Mouse (Mus musculus): ENCODE measurements around the gene Olfr809. TPM values are rescaled to one million over a fixed set of nuclear protein-coding genes. Genes with fewer than 3 reads are reported as not detected.

Olfr809 gene
- not detected in 2 replicates for polyA plus RNA-seq (2015; fragmentation: Nextera tagmentation; extraction: Ambion mirVana)

DNA sequence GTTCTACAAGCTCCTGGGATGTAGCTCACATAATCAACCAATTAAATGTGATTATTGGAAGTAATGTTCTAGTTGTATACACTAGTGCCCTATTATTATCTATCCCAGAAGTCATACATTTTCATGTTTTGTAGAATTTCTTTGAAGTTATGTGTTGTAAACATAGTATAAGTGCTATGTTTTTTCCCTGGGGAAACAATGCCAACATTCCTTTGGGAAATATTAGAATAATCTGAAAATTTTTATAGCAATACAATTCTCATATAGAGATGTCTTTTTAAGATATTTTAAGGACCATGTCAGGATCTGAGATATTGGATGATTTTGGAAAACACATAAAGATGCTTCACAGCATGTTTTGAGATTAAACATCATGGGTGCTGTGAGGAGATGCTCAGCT is at the start of gene Olfr809:
Gene Olfr809 (plus strand): TSS at position 301 of the 400 bp plus-strand sequence.
- H3K27me3 ChIP-seq (replicated peaks; ENCODE audit: control insufficient read depth, insufficient read depth, low read length), result no peaks in the 10 kb centered on the region
- H3K9ac ChIP-seq (replicated peaks; ENCODE audit: low read depth, low read length), result no peak within 1 kb of the TSS
- H3K36me3 ChIP-seq (ENCODE audit: control insufficient read depth, insufficient read depth), result no peaks in the 10 kb centered on the region
- H3K4me2 ChIP-seq (ENCODE audit: low read length), result no peak within 1 kb of the TSS
- no peak within 1 kb of the TSS for H3K4me3 ChIP-seq (replicated peaks; ENCODE audit: low read length)
- no peak for ATAC-seq
- no peaks in the 10 kb centered on the region for H3K4me1 ChIP-seq (replicated peaks; ENCODE audit: control insufficient read depth, insufficient read depth, low read length)
- no peak within 1 kb of the TSS for H3K27ac ChIP-seq (ENCODE audit: low read length)
- H3K9me3 ChIP-seq (ENCODE audit: control insufficient read depth, low read length), result no peaks in the 10 kb centered on the region

DNA sequence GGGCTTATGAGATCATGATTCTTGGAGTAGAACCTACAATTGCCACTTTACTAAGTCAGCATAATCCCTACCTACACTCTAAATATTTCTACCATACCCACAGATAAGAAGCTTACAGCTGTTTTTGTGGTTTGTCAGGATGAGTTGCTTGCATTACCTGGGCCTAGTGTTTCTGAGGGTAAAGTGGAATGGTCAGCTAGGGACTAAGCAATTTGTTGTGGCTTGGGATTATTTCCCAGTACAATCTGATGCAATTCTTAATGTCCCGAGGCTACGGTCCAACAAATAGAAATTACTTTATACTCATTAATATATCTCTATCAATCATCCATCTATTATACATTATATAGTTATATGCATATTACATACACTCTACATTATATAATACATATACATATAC is 45.2 kb upstream of the Olfr809 start, which contains the start of gene Olfr805:
Gene Olfr805 (minus strand): TSS at position 101 of the 400 bp plus-strand sequence.
- no peaks in the 10 kb centered on the region for H3K9me3 ChIP-seq (ENCODE audit: control insufficient read depth, low read length)
- ATAC-seq, result no peak
- H3K27ac ChIP-seq (ENCODE audit: low read length), result no peak within 1 kb of the TSS
- no peaks in the 10 kb centered on the region for H3K4me1 ChIP-seq (replicated peaks; ENCODE audit: control insufficient read depth, insufficient read depth, low read length)
- no peak within 1 kb of the TSS for H3K4me3 ChIP-seq (replicated peaks; ENCODE audit: low read length)
- H3K27me3 ChIP-seq (replicated peaks; ENCODE audit: control insufficient read depth, insufficient read depth, low read length), result no peaks in the 10 kb centered on the region
- 97% methylated on average over 2 of the region's 2 CpGs for WGBS
- no peak within 1 kb of the TSS for H3K4me2 ChIP-seq (ENCODE audit: low read length)
- no peak within 1 kb of the TSS for H3K9ac ChIP-seq (replicated peaks; ENCODE audit: low read depth, low read length)
- H3K36me3 ChIP-seq (ENCODE audit: control insufficient read depth, insufficient read depth), result no peaks in the 10 kb centered on the region

DNA sequence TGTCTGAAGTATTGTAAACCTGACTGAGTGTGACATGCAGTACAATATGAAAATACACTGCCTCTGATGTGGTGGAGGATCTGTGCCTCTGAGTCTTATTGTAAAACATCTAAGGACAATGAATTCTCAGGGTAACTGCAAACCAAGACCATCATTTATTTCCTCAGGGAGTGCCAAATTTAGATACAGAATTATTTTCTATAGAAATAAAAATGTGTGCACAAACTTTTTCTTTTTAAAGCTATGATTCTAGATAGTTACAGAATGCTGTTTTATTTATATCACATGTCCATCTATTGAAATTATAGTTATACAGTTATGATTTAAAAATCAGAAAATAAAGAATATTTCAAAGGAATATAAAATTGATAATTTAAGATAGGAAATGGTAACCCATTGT is 32.6 kb upstream of the Olfr809 start, which contains the start of gene Olfr806:
Gene Olfr806 (minus strand): TSS at position 101 of the 400 bp plus-strand sequence.
- H3K4me3 ChIP-seq (replicated peaks; ENCODE audit: low read length), result no peak within 1 kb of the TSS
- no peak within 1 kb of the TSS for H3K9ac ChIP-seq (replicated peaks; ENCODE audit: low read depth, low read length)
- H3K4me2 ChIP-seq (ENCODE audit: low read length), result no peak within 1 kb of the TSS
- H3K36me3 ChIP-seq (ENCODE audit: control insufficient read depth, insufficient read depth), result no peaks in the 10 kb centered on the region
- H3K27me3 ChIP-seq (replicated peaks; ENCODE audit: control insufficient read depth, insufficient read depth, low read length), result no peaks in the 10 kb centered on the region
- H3K4me1 ChIP-seq (replicated peaks; ENCODE audit: control insufficient read depth, insufficient read depth, low read length), result no peaks in the 10 kb centered on the region
- H3K9me3 ChIP-seq (ENCODE audit: control insufficient read depth, low read length), result no peaks in the 10 kb centered on the region
- ATAC-seq, result no peak
- no peak within 1 kb of the TSS for H3K27ac ChIP-seq (ENCODE audit: low read length)

DNA sequence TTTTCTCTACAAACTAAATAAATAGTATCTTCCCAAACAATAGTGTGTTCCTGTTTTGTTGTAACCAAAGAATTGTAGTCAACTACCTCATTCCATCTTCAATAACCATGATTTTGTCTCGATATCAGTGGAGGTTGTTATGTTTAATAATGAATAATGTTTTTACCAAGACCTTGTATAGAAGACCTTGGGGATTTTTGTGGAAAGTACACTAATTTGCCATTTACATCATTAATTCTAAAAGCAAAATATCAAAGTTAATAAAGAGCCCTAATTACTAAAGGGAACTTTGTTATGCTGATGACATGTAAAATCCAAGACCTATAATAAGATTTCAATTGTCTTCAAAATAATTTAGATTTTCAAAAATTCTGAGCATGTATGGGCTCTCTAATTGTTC is 16.7 kb upstream of the Olfr809 start, which contains the start of gene Olfr807:
Gene Olfr807 (minus strand): TSS at position 101 of the 400 bp plus-strand sequence.
- no peak within 1 kb of the TSS for H3K27ac ChIP-seq (ENCODE audit: low read length)
- H3K4me1 ChIP-seq (replicated peaks; ENCODE audit: control insufficient read depth, insufficient read depth, low read length), result no peaks in the 10 kb centered on the region
- no peaks in the 10 kb centered on the region for H3K36me3 ChIP-seq (ENCODE audit: control insufficient read depth, insufficient read depth)
- H3K4me2 ChIP-seq (ENCODE audit: low read length), result no peak within 1 kb of the TSS
- 87% methylated on average over 1 of the region's 1 CpGs for WGBS
- H3K9me3 ChIP-seq (ENCODE audit: control insufficient read depth, low read length), result no peaks in the 10 kb centered on the region
- H3K4me3 ChIP-seq (replicated peaks; ENCODE audit: low read length), result no peak within 1 kb of the TSS
- H3K27me3 ChIP-seq (replicated peaks; ENCODE audit: control insufficient read depth, insufficient read depth, low read length), result no peaks in the 10 kb centered on the region
- no peak within 1 kb of the TSS for H3K9ac ChIP-seq (replicated peaks; ENCODE audit: low read depth, low read length)
- ATAC-seq, result no peak

DNA sequence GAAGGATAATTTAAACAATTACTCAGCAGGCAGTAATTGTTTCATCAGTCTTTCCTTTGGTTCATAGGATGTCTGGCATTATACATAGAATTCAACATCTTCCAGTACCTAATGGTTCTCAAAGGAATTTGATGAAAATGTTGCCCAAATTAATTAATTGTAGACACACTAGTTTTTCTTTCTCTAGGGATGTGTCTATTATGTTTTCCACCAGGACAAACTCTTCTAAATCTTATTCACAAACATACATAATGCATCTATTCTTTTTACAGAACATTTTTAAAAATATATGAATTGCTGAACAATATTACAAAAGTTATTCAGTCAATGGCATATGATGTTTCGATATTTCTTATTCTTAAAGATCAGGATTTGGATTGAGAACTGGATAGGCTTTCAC is 9.3 kb upstream of the Olfr809 start, which contains the start of gene Olfr808:
Gene Olfr808 (plus strand): TSS at position 301 of the 400 bp plus-strand sequence.
- H3K4me3 ChIP-seq (replicated peaks; ENCODE audit: low read length), result no peak within 1 kb of the TSS
- H3K27me3 ChIP-seq (replicated peaks; ENCODE audit: control insufficient read depth, insufficient read depth, low read length), result no peaks in the 10 kb centered on the region
- no peaks in the 10 kb centered on the region for H3K4me1 ChIP-seq (replicated peaks; ENCODE audit: control insufficient read depth, insufficient read depth, low read length)
- no peak within 1 kb of the TSS for H3K9ac ChIP-seq (replicated peaks; ENCODE audit: low read depth, low read length)
- no peaks in the 10 kb centered on the region for H3K9me3 ChIP-seq (ENCODE audit: control insufficient read depth, low read length)
- H3K36me3 ChIP-seq (ENCODE audit: control insufficient read depth, insufficient read depth), result no peaks in the 10 kb centered on the region
- no peak within 1 kb of the TSS for H3K27ac ChIP-seq (ENCODE audit: low read length)
- no peak within 1 kb of the TSS for H3K4me2 ChIP-seq (ENCODE audit: low read length)
- ATAC-seq, result no peak
- WGBS, result 98% methylated on average over 1 of the region's 1 CpGs

DNA sequence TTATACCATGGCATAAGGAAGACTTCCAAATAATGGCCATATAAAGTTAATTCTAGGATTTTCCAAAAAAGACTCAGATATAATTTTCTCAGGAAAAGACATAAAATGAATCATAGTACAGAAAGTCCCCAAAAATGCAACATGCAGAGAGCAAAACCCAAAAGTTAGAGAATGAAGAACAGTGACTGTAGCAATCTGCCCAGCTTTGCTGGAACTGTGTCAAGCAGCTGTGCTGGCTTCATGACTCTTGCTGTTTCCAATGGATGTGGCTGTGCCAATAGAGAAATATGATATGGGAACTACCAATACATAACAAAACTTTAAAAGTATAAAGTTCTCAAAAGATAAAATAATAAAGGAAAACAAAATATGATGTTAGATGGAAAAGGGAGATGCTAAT is 3.7 kb downstream of the Olfr809 start:
- Histone ChIP-seq H3K4me1 (replicated peaks; ENCODE audit: control insufficient read depth, insufficient read depth, low read length) (no peaks in the 10 kb centered on the region), H3K4me3 (replicated peaks; ENCODE audit: low read length) (no peak overlapping the region), H3K36me3 (ENCODE audit: control insufficient read depth, insufficient read depth) (no peaks in the 10 kb centered on the region), H3K27me3 (replicated peaks; ENCODE audit: control insufficient read depth, insufficient read depth, low read length) (no peaks in the 10 kb centered on the region), H3K9me3 (ENCODE audit: control insufficient read depth, low read length) (no peaks in the 10 kb centered on the region), H3K27ac (ENCODE audit: low read length) (no peak overlapping the region), H3K4me2 (ENCODE audit: low read length) (no peak overlapping the region), H3K9ac (replicated peaks; ENCODE audit: low read depth, low read length) (no peak overlapping the region)
- ATAC-seq, result no peak

DNA sequence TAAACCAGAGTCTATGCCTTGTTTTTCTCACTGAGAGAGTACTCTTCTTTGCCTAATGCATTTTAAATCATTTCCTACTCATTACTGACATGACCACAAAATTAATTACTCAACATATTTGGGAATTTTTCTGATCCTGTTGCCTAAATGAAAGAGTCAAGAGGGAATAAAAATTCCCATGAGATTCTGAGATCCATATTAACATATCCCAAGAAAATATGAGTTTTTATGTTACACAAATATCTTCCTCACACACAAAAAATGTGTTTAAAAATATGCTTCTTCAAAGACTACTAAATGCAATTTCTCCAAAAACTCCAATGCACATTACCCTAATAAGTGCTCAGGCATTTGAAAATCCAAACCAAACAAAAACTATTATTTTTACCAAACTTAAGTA is 20.4 kb downstream of the Olfr809 start, which contains the start of gene Olfr810:
Gene Olfr810 (minus strand): TSS at position 101 of the 400 bp plus-strand sequence.
- Histone ChIP-seq H3K36me3 (ENCODE audit: control insufficient read depth, insufficient read depth) (no peaks in the 10 kb centered on the region), H3K27me3 (replicated peaks; ENCODE audit: control insufficient read depth, insufficient read depth, low read length) (no peaks in the 10 kb centered on the region), H3K9me3 (ENCODE audit: control insufficient read depth, low read length) (no peaks in the 10 kb centered on the region), H3K27ac (ENCODE audit: low read length) (no peak within 1 kb of the TSS), H3K4me2 (ENCODE audit: low read length) (no peak within 1 kb of the TSS), H3K4me1 (replicated peaks; ENCODE audit: control insufficient read depth, insufficient read depth, low read length) (no peaks in the 10 kb centered on the region), H3K4me3 (replicated peaks; ENCODE audit: low read length) (no peak within 1 kb of the TSS), H3K9ac (replicated peaks; ENCODE audit: low read depth, low read length) (no peak within 1 kb of the TSS)
- no peak for ATAC-seq

DNA sequence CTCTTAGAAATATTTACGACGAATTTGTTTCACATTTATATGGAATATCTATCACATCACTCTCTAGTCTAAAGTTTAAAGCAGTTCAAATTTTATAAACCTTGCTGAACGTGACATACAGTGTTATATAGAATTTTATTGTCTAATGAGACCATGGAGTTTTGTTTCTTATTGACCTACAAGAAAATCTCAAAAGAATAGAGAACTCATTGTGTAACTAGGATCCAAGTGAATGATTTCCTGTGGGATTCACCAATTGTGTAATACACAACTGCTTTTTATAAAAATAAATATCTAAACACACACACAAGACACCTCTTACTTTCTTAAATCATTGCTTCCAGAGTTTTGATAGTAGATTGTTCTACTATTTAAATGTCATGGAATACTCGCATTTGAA is 29.9 kb downstream of the Olfr809 start, which contains the start of gene Olfr811:
Gene Olfr811 (minus strand): TSS at position 101 of the 400 bp plus-strand sequence.
- Histone ChIP-seq H3K4me2 (ENCODE audit: low read length) (no peak within 1 kb of the TSS), H3K4me1 (replicated peaks; ENCODE audit: control insufficient read depth, insufficient read depth, low read length) (no peaks in the 10 kb centered on the region), H3K9me3 (ENCODE audit: control insufficient read depth, low read length) (no peaks in the 10 kb centered on the region), H3K36me3 (ENCODE audit: control insufficient read depth, insufficient read depth) (no peaks in the 10 kb centered on the region), H3K27me3 (replicated peaks; ENCODE audit: control insufficient read depth, insufficient read depth, low read length) (no peaks in the 10 kb centered on the region), H3K4me3 (replicated peaks; ENCODE audit: low read length) (no peak within 1 kb of the TSS), H3K9ac (replicated peaks; ENCODE audit: low read depth, low read length) (no peak within 1 kb of the TSS), H3K27ac (ENCODE audit: low read length) (no peak within 1 kb of the TSS)
- no peak for ATAC-seq
- 85% methylated on average over 4 of the region's 4 CpGs for WGBS

All from forebrain, embryonic 16.5 days (tissue).